Mouse (Mus musculus): ENCODE results near the gene Apol7b. TPM values are rescaled to one million over a fixed set of nuclear protein-coding genes. Genes with fewer than 3 reads are reported as not detected.
"Not testable (repeated sequence)": the region's sequence is repeated elsewhere in the genome, so short reads cannot be mapped to it uniquely, and the experiment has no call there.

Gene Apol7b
- polyA plus RNA-seq, 1 experiment from 2014 or later: not detected

GRCm38 (mm10) chr15:77412695-77413094, 34.6 kb downstream of the Apol7b start:
- peak; percentile 56; the same call in 1 of the 2 replicates for TF ChIP-seq CTCF (IDR thresholded peaks at IDR 0.05; ENCODE audit: low read depth)
- not testable (repeated sequence) for ATAC-seq (replicated peaks; ENCODE audit: low FRiP score, low read depth); H3K9me3 ChIP-seq (replicated peaks; ENCODE audit: low read length); H3K27ac ChIP-seq; H3K4me1 ChIP-seq (replicated peaks; ENCODE audit: insufficient read depth, low read length); H3K36me3 ChIP-seq (ENCODE audit: insufficient read depth, low read length); H3K4me3 ChIP-seq (replicated peaks; ENCODE audit: low read depth, low read length); H3K9ac ChIP-seq (ENCODE audit: low read depth, low read length); H3K4me2 ChIP-seq (ENCODE audit: low read length); H3K27me3 ChIP-seq (ENCODE audit: insufficient read depth, low read length)
- DNase-seq (ENCODE audit: low spot score): peak; percentile 3
- WGBS: 22% methylated on average over 4 of the region's 4 CpGs

DNA sequence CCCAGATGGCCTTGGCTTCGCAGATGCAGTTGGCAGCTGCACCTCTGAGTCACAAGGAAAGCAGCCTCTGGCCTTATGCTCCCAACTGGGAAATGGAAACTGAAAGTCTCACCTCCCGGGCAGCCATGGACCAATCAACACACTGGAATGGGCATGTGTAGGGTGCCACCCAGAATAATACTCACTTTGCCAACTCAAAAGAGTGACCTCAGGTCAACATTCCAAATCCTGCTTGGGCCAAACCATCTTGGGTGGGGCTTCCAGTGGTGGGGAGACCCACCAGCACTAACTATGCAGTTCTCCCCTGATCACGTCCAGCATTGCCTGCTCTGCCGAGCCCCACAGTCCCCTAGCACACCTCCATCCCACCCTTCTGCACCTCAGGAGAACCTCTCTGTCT, 36.3 kb downstream of the Apol7b start, which contains the start of gene Apol9a:
Gene Apol9a (minus strand): TSS at position 101 of the 400 bp plus-strand sequence.
- ATAC-seq (replicated peaks; ENCODE audit: low FRiP score, low read depth); H3K27ac ChIP-seq; H3K9ac ChIP-seq (ENCODE audit: low read depth, low read length); H3K4me2 ChIP-seq (ENCODE audit: low read length); H3K27me3 ChIP-seq (ENCODE audit: insufficient read depth, low read length); DNase-seq (ENCODE audit: low spot score); H3K4me3 ChIP-seq (replicated peaks; ENCODE audit: low read depth, low read length); H3K4me1 ChIP-seq (replicated peaks; ENCODE audit: insufficient read depth, low read length); H3K36me3 ChIP-seq (ENCODE audit: insufficient read depth, low read length); H3K9me3 ChIP-seq (replicated peaks; ENCODE audit: low read length): not testable (repeated sequence)
- WGBS: 80% methylated on average over 1 of the region's 4 CpGs

DNA sequence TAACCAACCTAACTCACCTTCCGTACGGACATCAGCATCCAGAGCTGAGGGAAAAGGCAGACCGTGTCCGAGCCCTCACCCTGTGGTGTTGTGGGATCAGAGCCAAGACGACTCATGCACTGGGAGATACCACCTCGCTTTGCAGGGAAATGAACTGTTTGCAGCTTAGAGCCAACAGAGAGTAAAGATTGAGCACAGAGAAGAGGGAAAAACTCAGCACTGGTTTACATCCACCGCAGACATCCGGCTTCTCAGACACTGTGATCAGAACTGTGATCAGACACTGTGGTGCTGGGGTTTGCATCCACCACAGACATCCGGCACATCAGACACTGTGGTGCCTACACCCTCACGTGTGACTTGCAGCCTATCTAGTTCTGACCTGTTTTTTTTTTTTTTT, 40.9 kb downstream of the Apol7b start:
- not testable (repeated sequence) for H3K9me3 ChIP-seq (replicated peaks; ENCODE audit: low read length); DNase-seq (ENCODE audit: low spot score); H3K4me2 ChIP-seq (ENCODE audit: low read length); H3K36me3 ChIP-seq (ENCODE audit: insufficient read depth, low read length); H3K9ac ChIP-seq (ENCODE audit: low read depth, low read length); H3K4me3 ChIP-seq (replicated peaks; ENCODE audit: low read depth, low read length); H3K27me3 ChIP-seq (ENCODE audit: insufficient read depth, low read length); ATAC-seq (replicated peaks; ENCODE audit: low FRiP score, low read depth); H3K4me1 ChIP-seq (replicated peaks; ENCODE audit: insufficient read depth, low read length); H3K27ac ChIP-seq
- WGBS: 67% methylated on average over 10 of the region's 10 CpGs

GRCm38 (mm10) chr15:77399027-77399426, 48.3 kb downstream of the Apol7b start, which contains the start of gene Apol7a:
Gene Apol7a, minus strand, starts transcription at chr15:77399110.
- peak; percentile 10 for DNase-seq (ENCODE audit: low spot score)
- not testable (repeated sequence) for H3K9me3 ChIP-seq (replicated peaks; ENCODE audit: low read length); H3K27me3 ChIP-seq (ENCODE audit: insufficient read depth, low read length); H3K4me3 ChIP-seq (replicated peaks; ENCODE audit: low read depth, low read length); ATAC-seq (replicated peaks; ENCODE audit: low FRiP score, low read depth); H3K36me3 ChIP-seq (ENCODE audit: insufficient read depth, low read length); H3K4me1 ChIP-seq (replicated peaks; ENCODE audit: insufficient read depth, low read length); H3K9ac ChIP-seq (ENCODE audit: low read depth, low read length); H3K27ac ChIP-seq; H3K4me2 ChIP-seq (ENCODE audit: low read length)
- peak; percentile 59 for TF ChIP-seq CTCF (IDR thresholded peaks at IDR 0.05; ENCODE audit: low read depth)
- WGBS: 64% methylated on average over 9 of the region's 9 CpGs

DNA sequence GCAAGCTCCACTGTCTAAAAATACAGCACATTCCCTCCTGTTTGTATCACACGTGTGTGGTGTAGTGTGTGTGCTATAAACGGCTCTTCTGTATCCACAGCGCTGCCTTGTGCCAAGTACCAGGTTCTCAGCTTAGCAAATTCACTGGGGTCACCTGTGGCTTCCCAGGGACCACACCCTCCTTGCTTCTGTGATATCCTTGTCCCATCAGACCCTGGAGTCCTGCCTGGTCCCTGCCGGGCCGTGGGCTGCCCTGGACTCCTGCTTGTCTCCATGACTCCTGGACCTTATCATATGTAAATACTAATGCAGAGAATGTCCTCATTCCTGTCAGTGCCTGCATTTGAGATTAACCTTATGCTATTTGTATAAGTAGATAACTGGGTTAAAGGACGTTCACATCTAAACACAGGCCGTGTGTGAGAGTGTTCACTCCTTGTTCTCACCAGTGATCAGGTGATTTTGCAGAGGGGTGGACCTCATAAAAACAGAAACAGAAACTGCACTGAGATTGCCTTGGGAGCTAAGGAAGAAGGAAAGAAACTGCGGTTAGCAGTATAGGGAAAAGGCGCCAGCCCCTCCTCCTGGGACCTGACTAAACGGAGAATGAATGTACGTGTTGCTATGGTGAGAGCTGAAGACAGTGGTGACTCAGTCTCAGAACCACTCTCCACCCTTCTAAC, 49.7 kb downstream of the Apol7b start:
- 59% methylated on average over 11 of the region's 11 CpGs for WGBS
- not testable (repeated sequence) for ATAC-seq (replicated peaks; ENCODE audit: low FRiP score, low read depth); DNase-seq (ENCODE audit: low spot score)

DNA sequence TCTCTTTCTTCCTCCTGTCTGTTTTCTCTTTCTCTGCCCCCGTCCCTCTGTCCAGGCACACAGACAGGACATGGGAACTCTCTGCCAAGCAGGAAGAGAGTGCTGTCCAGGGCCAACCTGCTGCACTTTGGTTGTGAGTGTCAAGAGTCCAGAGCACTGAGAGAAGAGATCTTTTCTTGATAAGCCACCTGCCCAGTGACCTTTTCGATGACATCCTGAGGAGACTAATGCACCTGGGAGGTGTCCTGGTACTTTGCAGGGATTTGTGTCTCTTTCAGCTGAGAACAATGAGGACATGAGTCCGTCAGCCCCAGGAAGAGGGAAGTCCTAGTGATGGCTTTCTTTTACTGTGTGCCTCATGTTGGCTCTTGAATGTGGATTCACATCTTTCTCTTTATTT, 53.5 kb downstream of the Apol7b start:
- H3K4me3 ChIP-seq (replicated peaks; ENCODE audit: low read depth, low read length); H3K27me3 ChIP-seq (ENCODE audit: insufficient read depth, low read length); H3K4me2 ChIP-seq (ENCODE audit: low read length); H3K27ac ChIP-seq; H3K36me3 ChIP-seq (ENCODE audit: insufficient read depth, low read length); H3K9ac ChIP-seq (ENCODE audit: low read depth, low read length); H3K9me3 ChIP-seq (replicated peaks; ENCODE audit: low read length); H3K4me1 ChIP-seq (replicated peaks; ENCODE audit: insufficient read depth, low read length); ATAC-seq (replicated peaks; ENCODE audit: low FRiP score, low read depth); DNase-seq (ENCODE audit: low spot score): not testable (repeated sequence)
- WGBS: 62% methylated on average over 3 of the region's 3 CpGs

More for the DNA sequence above, 49.7 kb downstream of the Apol7b start:
- H3K9me3 ChIP-seq (replicated peaks; ENCODE audit: low read length); H3K27ac ChIP-seq; H3K27me3 ChIP-seq (ENCODE audit: insufficient read depth, low read length); H3K4me3 ChIP-seq (replicated peaks; ENCODE audit: low read depth, low read length); H3K9ac ChIP-seq (ENCODE audit: low read depth, low read length); H3K4me2 ChIP-seq (ENCODE audit: low read length); H3K4me1 ChIP-seq (replicated peaks; ENCODE audit: insufficient read depth, low read length); H3K36me3 ChIP-seq (ENCODE audit: insufficient read depth, low read length): not testable (repeated sequence)

- WGBS: 79% methylated on average over 2 of the region's 2 CpGs
- Histone ChIP-seq H3K9me3 (replicated peaks; ENCODE audit: low read length) (no peaks in the 10 kb centered on the region), H3K36me3 (ENCODE audit: insufficient read depth, low read length) (no peaks in the 10 kb centered on the region), H3K4me3 (replicated peaks; ENCODE audit: low read depth, low read length) (no peak overlapping the region), H3K4me1 (replicated peaks; ENCODE audit: insufficient read depth, low read length) (no peaks in the 10 kb centered on the region), H3K27me3 (ENCODE audit: insufficient read depth, low read length) (no peaks in the 10 kb centered on the region), H3K4me2 (ENCODE audit: low read length) (no peak overlapping the region), H3K27ac (no peak overlapping the region), H3K9ac (ENCODE audit: low read depth, low read length) (no peak overlapping the region)
- TF ChIP-seq CTCF (IDR thresholded peaks at IDR 0.05; ENCODE audit: low read depth): no peak
- DNase-seq (ENCODE audit: low spot score): no peak
- no peak for ATAC-seq (replicated peaks; ENCODE audit: low FRiP score, low read depth)
These were observed 59.8 kb downstream of the Apol7b start for GRCm38 (mm10) chr15:77387462-77387861.

All from kidney, postnatal 0 days (tissue).